Mouse (Mus musculus) CH12.LX (cell line): ENCODE measurements around the gene Slu7. TPM values are rescaled to one million over a fixed set of nuclear protein-coding genes. Genes with fewer than 3 reads are reported as not detected.

ENCODE experiments used
- DNase-seq: peaks from one replicate; pipeline ENCODE4 v3.0.0-alpha.2; 2013; ENCODE audit errors: extremely low read depth
- H3K27ac ChIP-seq: 2 replicates; pipeline ENCODE4 v1.5.1; 2012; ENCODE audit warnings: low read depth, mild to moderate bottlenecking, control low read depth, moderate library complexity; ENCODE audit not compliant: insufficient read depth
- H3K27me3 ChIP-seq: replicated peaks from 2 replicates; pipeline ENCODE3; 2012; ENCODE audit warnings: inconsistent platforms
- H3K36me3 ChIP-seq, 2 experiments: replicated peaks in 1 of 2; 2 replicates each; pipeline versions ENCODE3 to v1.6.1; 2012; ENCODE audit warnings: inconsistent platforms in 1 of 2, low read length in 1 of 2, mild to moderate bottlenecking in 1 of 2, mixed read lengths in 1 of 2, moderate library complexity in 1 of 2; ENCODE audit not compliant: control insufficient read depth in 1 of 2, insufficient read depth in 1 of 2
- H3K4me1 ChIP-seq, 2 experiments: 2 replicates each; pipeline ENCODE4 v1.6.1; 2012; ENCODE audit warnings: inconsistent platforms in 1 of 2, moderate library complexity in 1 of 2; ENCODE audit not compliant: insufficient read depth in 2 of 2, control insufficient read depth in 1 of 2
- H3K4me2 ChIP-seq: 2 replicates; pipeline ENCODE4 v1.6.1; 2012; ENCODE audit warnings: low read depth, mild to moderate bottlenecking, control low read depth; ENCODE audit not compliant: poor library complexity, insufficient read depth, severe bottlenecking
- H3K4me3 ChIP-seq, 3 experiments: fragments of 150-350 bp in 1 of 3; sonication (generic) in 1 of 3; replicated peaks in 1 of 3; 2 replicates each; pipeline versions ENCODE3 to v1.5.1; 2011 to 2012; ENCODE audit warnings: low read depth in 2 of 3, low read length in 2 of 3, mild to moderate bottlenecking in 2 of 3, moderate library complexity in 2 of 3, control low read depth in 1 of 3, improper control_type of control experiment in 1 of 3, inconsistent platforms in 1 of 3, mixed read lengths in 1 of 3; ENCODE audit not compliant: poor library complexity in 1 of 3
- H3K79me2 ChIP-seq: replicated peaks from 2 replicates; pipeline ENCODE4 v1.6.1; 2012; ENCODE audit warnings: mild to moderate bottlenecking, moderate library complexity; ENCODE audit not compliant: control insufficient read depth, poor library complexity, insufficient read depth, severe bottlenecking; ENCODE audit errors: extremely low read depth
- H3K9ac ChIP-seq: 2 replicates; pipeline ENCODE4 v1.6.1; 2012; ENCODE audit warnings: low read depth, mild to moderate bottlenecking, control low read depth, moderate library complexity; ENCODE audit not compliant: insufficient read depth
- H3K9me3 ChIP-seq: replicated peaks from 2 replicates; pipeline ENCODE3; 2012; ENCODE audit warnings: low read length, inconsistent platforms, mixed read lengths
- BHLHE40 ChIP-seq: IDR thresholded peaks from 2 replicates; pipeline ENCODE4 v1.6.1; 2011; ENCODE audit warnings: mild to moderate bottlenecking, low read depth, low read length, improper control_type of control experiment
- CHD2 ChIP-seq: IDR thresholded peaks from 2 replicates; pipeline ENCODE4 v1.6.1; 2011; ENCODE audit warnings: low read length, improper control_type of control experiment
- CTCF ChIP-seq, 2 experiments: IDR thresholded peaks in 1 of 2; conservative IDR thresholded peaks in 1 of 2; 2 replicates each; pipeline ENCODE4 v1.5.1; 2011 to 2012; ENCODE audit warnings: low read depth in 2 of 2, low read length in 2 of 2, improper control_type of control experiment in 1 of 2, inconsistent platforms in 1 of 2, mild to moderate bottlenecking in 1 of 2, moderate library complexity in 1 of 2
- E2F4 ChIP-seq: IDR thresholded peaks from 2 replicates; pipeline ENCODE4 v1.6.1; 2011; ENCODE audit warnings: low read depth, low read length, improper control_type of control experiment; ENCODE audit not compliant: insufficient replicate concordance
- EP300 ChIP-seq: IDR thresholded peaks from 2 replicates; pipeline ENCODE4 v1.6.1; 2011; ENCODE audit warnings: low read length, improper control_type of control experiment
- ETS1 ChIP-seq: conservative IDR thresholded peaks from 2 replicates; pipeline ENCODE4 v1.6.1; 2012; ENCODE audit warnings: low read depth, mild to moderate bottlenecking, inconsistent platforms, low read length, improper control_type of control experiment, moderate library complexity
- HCFC1 ChIP-seq: IDR thresholded peaks from 2 replicates; pipeline ENCODE4 v1.6.1; 2012; ENCODE audit warnings: low read depth, mild to moderate bottlenecking, inconsistent platforms, low read length, improper control_type of control experiment
- IRF4 ChIP-seq: IDR thresholded peaks from 2 replicates; pipeline ENCODE4 v1.6.1; 2014; ENCODE audit warnings: low read depth, mild to moderate bottlenecking, inconsistent platforms, low read length, improper control_type of control experiment
- JUN ChIP-seq: IDR thresholded peaks from 2 replicates; pipeline ENCODE4 v1.6.1; 2011; ENCODE audit warnings: low read depth, mild to moderate bottlenecking, low read length, improper control_type of control experiment, moderate library complexity; ENCODE audit not compliant: insufficient read depth
- JUND ChIP-seq: conservative IDR thresholded peaks from 2 replicates; pipeline ENCODE4 v1.6.1; 2011; ENCODE audit warnings: low read depth, low read length, improper control_type of control experiment
- MAFK ChIP-seq: IDR thresholded peaks from 2 replicates; pipeline ENCODE4 v1.6.1; 2011; ENCODE audit warnings: low read length, improper control_type of control experiment; ENCODE audit not compliant: insufficient replicate concordance
- MAX ChIP-seq: IDR thresholded peaks from 2 replicates; pipeline ENCODE4 v1.6.1; 2011; ENCODE audit warnings: low read length, improper control_type of control experiment
- MAZ ChIP-seq: IDR thresholded peaks from 2 replicates; pipeline ENCODE4 v1.6.1; 2012; ENCODE audit warnings: low read depth, mild to moderate bottlenecking, inconsistent platforms, low read length, improper control_type of control experiment, moderate library complexity
- MEF2A ChIP-seq: IDR thresholded peaks from 2 replicates; pipeline ENCODE4 v1.6.1; 2014; ENCODE audit warnings: low read depth, mild to moderate bottlenecking, inconsistent platforms, low read length, improper control_type of control experiment, borderline replicate concordance
- MXI1 ChIP-seq: IDR thresholded peaks from 2 replicates; pipeline ENCODE4 v1.6.1; 2011; ENCODE audit warnings: mild to moderate bottlenecking, low read depth, low read length, improper control_type of control experiment
- USF2 ChIP-seq: conservative IDR thresholded peaks from 2 replicates; pipeline ENCODE4 v1.6.1; 2011; ENCODE audit warnings: low read depth, low read length, improper control_type of control experiment
- ZKSCAN1 ChIP-seq: IDR thresholded peaks from 2 replicates; pipeline ENCODE4 v1.6.1; 2012; ENCODE audit warnings: low read depth, inconsistent platforms, low read length, improper control_type of control experiment, borderline replicate concordance
- ZMIZ1 ChIP-seq: IDR thresholded peaks from 2 replicates; pipeline ENCODE4 v1.6.1; 2012; ENCODE audit warnings: low read depth, mild to moderate bottlenecking, inconsistent platforms, low read length, improper control_type of control experiment
- ZNF384 ChIP-seq: IDR thresholded peaks from 2 replicates; pipeline ENCODE4 v1.6.1; 2012; ENCODE audit warnings: low read depth, low read length, improper control_type of control experiment, inconsistent platforms
- dilution Hi-C: fragments of 300-500 bp; cut with MboI; formaldehyde crosslinking; loops from 2 replicates; pipeline ENCODE4 v1.14.3; 2020; ENCODE audit warnings: low sequenced_read_pairs; ENCODE audit not compliant: extremely low pct_unique_long_range_greater_than_20kb, extremely low pct_ligation_motif_present
- in situ Hi-C: fragments of 300-500 bp; cut with MboI; formaldehyde crosslinking; loops from 3 replicates; pipeline ENCODE4 v1.14.3; 2019; ENCODE audit warnings: low sequenced_read_pairs, low pct_ligation_motif_present, low pct_unique_long_range_greater_than_20kb, mixed read lengths
- polyA plus RNA-seq: library from polyadenylated mRNA; unstranded; fragments of >175 nt; gene quantifications from 2 replicates; pipeline ENCODE4 v1.2.1, GENCODE M21; 2012; ENCODE audit warnings: low read depth; ENCODE audit not compliant: insufficient read length
- total RNA-seq, 2 experiments: library from RNA; depleted of rRNA; stranded (reverse); fragments of 300-350 nt in 1 of 2; fragments of >200 nt in 1 of 2; gene quantifications; 2 replicates each; pipeline ENCODE4 v1.2.3; 2012 to 2014

The Slu7 gene
- total and polyA plus RNA-seq, 3 experiments = 41.6 to 66.8 (median 60.3) TPM

GRCm38 (mm10) chr11:43408888-43409287 is 24.7 kb upstream of the Slu7 start:
- no peaks in the 10 kb centered on the region for H3K27me3 ChIP-seq
- H3K4me3 ChIP-seq = no peak overlapping the region
- peaks cover 14 to 42% of the 10 kb centered on the region in 2 experiments for H3K4me1 ChIP-seq
- dilution Hi-C loops (no loop called here), in situ Hi-C loops (loop anchor here (5.0 kb wide), 1 partner anchor 57 kb away; no protein-coding TSS in a partner anchor)
- no peak for DNase-seq
- H3K27ac ChIP-seq = no peak overlapping the region
- peaks cover 6% of the 10 kb centered on the region for H3K9me3 ChIP-seq
- TF ChIP-seq JUN (no peak), CTCF (conservative IDR thresholded peaks at IDR 0.05 in 1 of 2, IDR thresholded peaks at IDR 0.05 in 1 of 2; ENCODE audit: low read depth in 2 of 2, low read length in 2 of 2) (no peak), MXI1 (no peak), MEF2A (no peak), MAFK (no peak), ZMIZ1 (no peak), ZNF384 (no peak), BHLHE40 (no peak), EP300 (no peak), E2F4 (no peak), MAZ (no peak), ZKSCAN1 (no peak)
- no peaks in the 10 kb centered on the region for H3K36me3 ChIP-seq
- H3K79me2 ChIP-seq = no peaks in the 10 kb centered on the region
- H3K9ac ChIP-seq = no peak overlapping the region
- H3K4me2 ChIP-seq = no peak overlapping the region; the same call in 1 of the 2 replicates

- peak; percentile 74 for DNase-seq
- Histone ChIP-seq H3K4me2 (peak overlapping the region; percentile 98), H3K79me2 (no peaks in the 10 kb centered on the region), H3K4me3 (no peak overlapping the region), H3K9ac (no peak overlapping the region), H3K27ac (no peak overlapping the region), H3K27me3 (no peaks in the 10 kb centered on the region), H3K4me1 (peaks cover 14 to 42% of the 10 kb centered on the region in 2 experiments), H3K36me3 (peaks cover 0 to 4% of the 10 kb centered on the region in 2 experiments), H3K9me3 (no peaks in the 10 kb centered on the region)
- TF ChIP-seq MAX (no peak), USF2 (no peak), CHD2 (peak; percentile 30; the same call in 1 of the 2 replicates), ETS1 (peak; percentile 54; the same call in 1 of the 2 replicates), HCFC1 (peak; percentile 15; the same call in 1 of the 2 replicates), BHLHE40 (peak; percentile 76), JUND (0 out of 2 replicates have a peak, but pooled peaks have one; percentile 13), ZMIZ1 (0 out of 2 replicates have a peak, but pooled peaks have one; percentile 11), IRF4 (peak; percentile 63; the same call in 1 of the 2 replicates)
- in situ Hi-C loops = loop anchor here (10.0 kb wide), 1 partner anchor 195 kb away; no protein-coding TSS in a partner anchor
- dilution Hi-C loops = no loop called here
Measured at GRCm38 (mm10) chr11:43410291-43410690, 23.3 kb upstream of the Slu7 start.
